Mouse (Mus musculus) ES-E14 (cell line): ENCODE data around the gene Gm10337. TPM values are rescaled to one million over a fixed set of nuclear protein-coding genes. Genes with fewer than 3 reads are reported as not detected.

Source experiments
- DNase-seq: peaks from one replicate; pipeline ENCODE4 v3.0.0-alpha.2; 2013; ENCODE audit warnings: low read depth, low spot score
- H3K27ac ChIP-seq: 2 replicates; pipeline ENCODE4 v1.5.1; 2012; ENCODE audit warnings: low read depth, mild to moderate bottlenecking, low read length, moderate library complexity, mixed read lengths; ENCODE audit not compliant: poor library complexity, insufficient read depth, severe bottlenecking
- H3K36me3 ChIP-seq: 2 replicates; pipeline ENCODE4 v1.6.1; 2012; ENCODE audit warnings: mild to moderate bottlenecking, low read length, moderate library complexity, mixed read lengths; ENCODE audit not compliant: control insufficient read depth, poor library complexity, insufficient read depth, severe bottlenecking
- H3K4me1 ChIP-seq, 2 experiments: fragments of 150-350 bp in 1 of 2; sonication (generic) in 1 of 2; 2 replicates each; pipeline ENCODE4 v1.6.1; 2012; ENCODE audit warnings: low read length in 2 of 2, mild to moderate bottlenecking in 1 of 2, mixed read lengths in 1 of 2; ENCODE audit not compliant: control insufficient read depth in 2 of 2, insufficient read depth in 2 of 2, poor library complexity in 1 of 2
- H3K4me3 ChIP-seq, 2 experiments: fragments of 150-350 bp in 1 of 2; sonication (generic) in 1 of 2; 2 replicates each; pipeline ENCODE4 v1.5.1; 2012; ENCODE audit warnings: low read length in 2 of 2, low read depth in 1 of 2, mild to moderate bottlenecking in 1 of 2, mixed read lengths in 1 of 2; ENCODE audit not compliant: insufficient read depth in 1 of 2, poor library complexity in 1 of 2, severe bottlenecking in 1 of 2
- H3K9ac ChIP-seq: 2 replicates; pipeline ENCODE4 v1.6.1; 2012; ENCODE audit warnings: low read depth, mild to moderate bottlenecking, low read length, mixed read lengths; ENCODE audit not compliant: poor library complexity, insufficient read depth, severe bottlenecking
- H3K9me3 ChIP-seq: fragments of 150-350 bp; sonication (generic); 2 replicates; pipeline ENCODE4 v1.6.1; 2012; ENCODE audit warnings: low read depth, mild to moderate bottlenecking, low read length; ENCODE audit not compliant: control insufficient read depth, insufficient read depth
- CHD2 ChIP-seq: IDR thresholded peaks from 2 replicates; pipeline ENCODE4 v1.6.1; 2014; ENCODE audit warnings: mild to moderate bottlenecking, low read depth, low read length, inconsistent platforms
- HCFC1 ChIP-seq: IDR thresholded peaks from 2 replicates; pipeline ENCODE4 v1.6.1; 2012; ENCODE audit warnings: low read length, inconsistent platforms, borderline replicate concordance; ENCODE audit not compliant: insufficient read depth
- MAFK ChIP-seq: IDR thresholded peaks from 2 replicates; pipeline ENCODE4 v1.6.1; 2014; ENCODE audit warnings: mild to moderate bottlenecking, low read depth, low read length, inconsistent platforms; ENCODE audit not compliant: insufficient read depth
- ZC3H11A ChIP-seq: IDR thresholded peaks from 2 replicates; pipeline ENCODE4 v1.6.1; 2012; ENCODE audit warnings: low read depth, mild to moderate bottlenecking, inconsistent platforms, low read length, borderline replicate concordance
- ZNF384 ChIP-seq: IDR thresholded peaks from 2 replicates; pipeline ENCODE4 v1.6.1; 2012; ENCODE audit warnings: low read depth, low read length, inconsistent platforms
- in situ Hi-C, 2 experiments: fragments of 600-800 bp; cut with MboI; formaldehyde crosslinking; loops; one replicate each; pipeline ENCODE4 v1.15.1; 2025; ENCODE audit warnings: low sequenced_read_pairs in 2 of 2, inconsistent platforms in 1 of 2; ENCODE audit not compliant: unreplicated experiment in 2 of 2
- total RNA-seq: library from RNA; depleted of rRNA; stranded (reverse); fragments of 300-350 nt; gene quantifications from 2 replicates; pipeline ENCODE4 v1.2.3, GENCODE M21; 2012

Gene Gm10337
- total RNA-seq, 1 experiment = not detected

DNA sequence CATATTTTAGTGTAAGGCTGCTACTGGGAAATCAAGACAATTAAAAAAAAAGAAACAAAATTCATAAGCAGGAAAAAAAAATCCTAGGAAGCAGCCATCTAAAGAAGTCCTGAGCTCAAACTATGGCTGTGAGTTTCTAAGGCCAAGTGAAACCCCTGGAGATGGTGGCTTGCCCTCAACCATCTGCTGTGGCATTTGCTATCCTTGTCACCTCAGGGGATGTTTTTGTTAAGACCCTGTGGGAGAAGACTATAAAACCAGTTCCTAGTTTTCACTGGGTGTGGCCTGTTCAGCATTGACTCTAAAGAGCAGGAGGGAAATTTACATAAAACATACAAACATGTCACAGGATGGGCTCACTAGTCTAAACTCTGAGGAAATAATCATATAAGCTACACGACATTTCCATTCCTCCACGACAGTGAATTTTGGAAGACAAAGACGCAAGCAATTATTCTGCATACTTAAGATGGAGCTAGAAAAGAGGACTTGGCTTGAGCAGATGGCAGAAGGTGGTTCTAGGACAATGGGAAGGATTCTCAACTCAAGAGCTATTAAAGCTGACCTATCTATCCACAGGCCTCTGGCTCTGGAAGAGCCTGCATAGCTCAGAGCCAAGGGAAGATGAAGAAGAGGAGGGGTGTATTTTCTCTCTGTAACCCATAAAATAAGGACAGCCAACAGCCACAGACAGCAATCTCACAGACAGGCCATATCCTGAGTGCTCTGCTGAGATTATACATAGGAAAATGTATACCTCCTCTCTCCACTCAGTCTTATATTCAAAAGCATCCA lies 28.8 kb downstream of the Gm10337 start:
- DNase-seq = no peak
- Histone ChIP-seq H3K36me3 (peaks cover 6% of the 10 kb centered on the region), H3K9me3 (no peaks in the 10 kb centered on the region), H3K27ac (no peak overlapping the region), H3K4me3 (no peak overlapping the region), H3K9ac (no peak overlapping the region), H3K4me1 (no peaks in the 10 kb centered on the region)
- TF ChIP-seq MAFK = no peak
- TF ChIP-seq CHD2 = no peak
- no peak for TF ChIP-seq ZNF384
- no peak for TF ChIP-seq ZC3H11A
- no peak for TF ChIP-seq HCFC1
- in situ Hi-C loops = no loop called here

GRCm38 (mm10) chr15:102533926-102534325 lies 30.4 kb downstream of the Gm10337 start:
- Histone ChIP-seq H3K9me3 (no peaks in the 10 kb centered on the region), H3K27ac (no peak overlapping the region), H3K4me1 (no peaks in the 10 kb centered on the region), H3K4me3 (no peak overlapping the region), H3K36me3 (peaks cover 6% of the 10 kb centered on the region), H3K9ac (no peak overlapping the region)
- TF ChIP-seq ZNF384 = no peak
- TF ChIP-seq ZC3H11A = no peak
- no peak for TF ChIP-seq CHD2
- no peak for TF ChIP-seq MAFK
- TF ChIP-seq HCFC1 = no peak
- in situ Hi-C loops = no loop called here
- no peak for DNase-seq

- DNase-seq = no peak
- Histone ChIP-seq H3K36me3 (no peaks in the 10 kb centered on the region; the same call in none of the 2 replicates), H3K4me3 (no peak overlapping the region), H3K27ac (no peak overlapping the region), H3K4me1 (no peaks in the 10 kb centered on the region), H3K9ac (no peak overlapping the region), H3K9me3 (no peaks in the 10 kb centered on the region)
- in situ Hi-C loops = no loop called here
- TF ChIP-seq HCFC1 (no peak), ZC3H11A (no peak), ZNF384 (no peak), CHD2 (no peak), MAFK (no peak)
Measured at GRCm38 (mm10) chr15:102544801-102545200, 41.3 kb downstream of the Gm10337 start.

DNA sequence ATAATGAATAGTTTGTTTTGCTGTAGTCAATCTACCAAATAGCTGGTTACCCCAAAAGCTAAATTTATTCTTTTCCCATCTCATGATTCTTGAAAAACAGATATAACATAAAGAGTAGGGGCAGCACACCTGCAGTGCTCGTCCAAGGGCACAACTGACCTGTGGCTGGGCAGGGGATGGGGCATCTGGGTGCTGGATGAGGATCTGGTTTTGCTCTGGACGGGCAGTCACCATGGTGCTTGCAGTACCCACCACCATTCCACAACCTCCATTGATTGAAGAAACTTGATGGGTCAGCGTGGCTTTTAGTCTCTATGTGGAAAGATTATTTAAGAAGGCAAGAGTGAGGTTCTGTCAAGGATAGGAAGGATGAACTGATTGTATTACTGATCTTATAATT lies 42.7 kb downstream of the Gm10337 start:
- no peak overlapping the region for H3K9ac ChIP-seq
- no peak overlapping the region for H3K4me3 ChIP-seq
- DNase-seq = no peak
- in situ Hi-C loops = no loop called here
- no peak overlapping the region for H3K27ac ChIP-seq
- no peak for TF ChIP-seq MAFK
- TF ChIP-seq HCFC1 = no peak
- no peak for TF ChIP-seq CHD2
- TF ChIP-seq ZNF384 = no peak
- TF ChIP-seq ZC3H11A = no peak
- H3K9me3 ChIP-seq = no peaks in the 10 kb centered on the region
- H3K36me3 ChIP-seq = no peaks in the 10 kb centered on the region; the same call in none of the 2 replicates
- no peaks in the 10 kb centered on the region for H3K4me1 ChIP-seq
